Mouse (Mus musculus) T-helper 2 cell (primary cell): ENCODE measurements around the gene Nxph1.

ENCODE experiments used
- in situ Hi-C: fragments of 300-600 bp; cut with MboI, MseI; formaldehyde crosslinking; loops from one replicate; pipeline ENCODE4 v1.15.1; 2025; ENCODE audit warnings: high pct_unique_total_duplicates

Gene Nxph1

DNA sequence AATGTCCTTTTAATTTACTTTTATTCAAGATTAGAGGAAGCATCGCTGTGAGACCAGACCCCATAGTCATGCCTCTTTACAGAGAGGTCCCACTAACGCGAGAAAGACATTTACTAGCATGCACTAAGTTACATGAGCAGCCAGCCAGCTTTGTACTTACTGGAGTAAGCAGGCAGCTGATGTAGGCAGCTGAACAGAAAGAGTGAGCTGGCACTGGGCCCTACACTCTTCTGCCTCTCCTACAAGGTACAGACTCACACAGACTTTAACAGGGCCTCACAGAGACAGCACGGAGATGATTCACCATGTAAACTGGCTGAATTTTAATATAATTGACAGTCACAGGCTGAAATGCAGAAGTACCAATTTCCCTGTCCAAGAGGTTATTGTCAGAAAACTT, 11.6 kb downstream of the Nxph1 start:
- in situ Hi-C loops = no loop called here

DNA sequence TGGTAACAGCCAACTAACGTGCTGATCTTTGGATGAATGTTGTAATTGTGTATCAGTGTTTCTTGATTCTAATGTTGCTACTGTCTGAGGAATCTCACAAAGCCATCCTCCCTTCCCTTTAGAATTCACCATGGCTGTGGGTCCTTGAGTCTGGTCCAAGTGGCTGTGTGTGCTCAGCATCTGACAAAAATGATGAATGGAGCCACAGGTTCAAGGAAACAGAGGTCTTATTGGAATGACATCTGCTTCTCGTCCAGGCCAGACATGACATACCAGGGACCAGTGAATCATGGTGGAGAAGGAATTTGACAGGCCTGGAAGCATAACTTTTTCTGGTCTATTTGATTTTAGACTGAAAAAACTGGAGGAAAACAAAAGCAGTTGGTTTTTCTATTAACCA, 22.3 kb downstream of the Nxph1 start:
- in situ Hi-C loops = no loop called here

DNA sequence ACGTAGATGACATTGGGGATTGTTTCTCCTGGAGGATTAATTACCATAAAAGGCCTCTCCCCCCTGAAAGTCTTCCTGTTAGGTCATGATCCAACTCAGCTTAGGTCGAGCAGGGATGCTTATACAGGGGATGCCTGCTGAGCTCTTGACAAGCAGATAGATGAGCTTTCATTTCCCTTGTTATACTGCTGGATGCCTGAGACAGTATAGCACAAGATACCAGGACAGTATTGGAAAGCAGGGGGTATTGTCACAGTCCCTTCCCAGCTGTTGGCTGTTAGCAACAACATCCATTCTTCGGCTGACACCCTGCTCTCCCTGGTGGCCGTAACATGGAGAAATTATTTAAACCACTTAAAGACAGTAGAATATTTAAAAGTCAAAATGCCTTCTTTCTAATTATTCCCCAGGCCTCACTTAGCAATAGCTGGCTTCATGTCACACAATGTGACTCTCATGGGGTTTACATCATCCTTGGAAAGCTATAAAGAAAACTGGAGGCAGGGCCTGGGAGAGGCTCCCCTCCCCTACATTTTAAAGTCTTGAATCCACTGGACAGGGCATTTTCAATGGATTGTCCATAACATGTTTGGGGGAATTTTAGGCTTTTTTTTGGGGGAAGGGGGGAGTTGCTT, 31.1 kb downstream of the Nxph1 start:
- in situ Hi-C loops = no loop called here

DNA sequence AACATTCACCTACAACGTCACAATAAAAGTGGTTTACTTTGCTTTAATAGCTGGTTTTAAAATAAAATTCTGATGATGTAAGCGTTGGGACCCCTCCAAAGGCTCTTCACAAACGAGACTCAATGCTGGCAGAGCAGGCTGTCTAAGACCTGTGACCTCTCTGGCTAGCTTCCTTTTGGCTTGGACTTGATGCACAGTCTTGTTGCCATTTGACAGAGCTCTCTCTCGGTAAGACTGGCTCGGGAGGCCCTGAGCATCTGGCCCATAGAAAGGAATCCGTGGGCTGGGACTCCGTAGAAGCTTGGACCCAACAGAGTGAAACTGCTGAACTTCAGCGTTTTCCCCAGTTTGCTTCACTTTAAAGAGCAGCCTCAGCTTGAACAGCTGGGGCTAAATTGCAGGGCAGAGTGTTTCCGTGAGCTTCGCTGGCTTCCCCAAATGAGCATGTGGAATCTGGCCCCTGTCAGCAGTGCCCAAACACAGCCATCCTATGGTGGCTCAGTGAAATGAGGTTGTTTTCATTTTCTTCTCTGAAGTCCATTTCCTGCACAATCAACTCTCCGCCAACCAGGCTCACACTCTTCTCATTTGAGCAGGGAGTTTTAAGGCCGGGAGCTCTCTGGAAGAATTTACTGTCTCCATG, 48.2 kb downstream of the Nxph1 start:
- in situ Hi-C loops = no loop called here

DNA sequence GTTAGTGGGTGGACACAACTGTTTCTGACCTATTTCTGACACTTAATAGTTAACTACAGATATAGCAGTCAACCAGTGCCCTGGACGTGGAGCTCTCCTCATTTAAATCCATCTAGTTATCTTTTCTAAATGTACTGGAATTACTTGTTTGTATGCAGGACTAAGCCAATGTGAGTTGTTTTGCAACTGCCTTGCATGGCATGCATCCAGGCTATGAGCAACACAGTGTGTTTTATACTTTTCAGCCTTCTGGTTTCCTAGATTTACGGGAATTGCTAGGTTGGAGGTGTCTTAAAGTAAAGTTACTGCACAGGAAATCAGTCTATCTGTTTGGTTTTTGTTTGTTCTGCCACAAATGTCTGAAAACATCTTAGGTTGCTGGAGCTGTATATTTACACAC, 49.1 kb downstream of the Nxph1 start:
- in situ Hi-C loops = no loop called here

DNA sequence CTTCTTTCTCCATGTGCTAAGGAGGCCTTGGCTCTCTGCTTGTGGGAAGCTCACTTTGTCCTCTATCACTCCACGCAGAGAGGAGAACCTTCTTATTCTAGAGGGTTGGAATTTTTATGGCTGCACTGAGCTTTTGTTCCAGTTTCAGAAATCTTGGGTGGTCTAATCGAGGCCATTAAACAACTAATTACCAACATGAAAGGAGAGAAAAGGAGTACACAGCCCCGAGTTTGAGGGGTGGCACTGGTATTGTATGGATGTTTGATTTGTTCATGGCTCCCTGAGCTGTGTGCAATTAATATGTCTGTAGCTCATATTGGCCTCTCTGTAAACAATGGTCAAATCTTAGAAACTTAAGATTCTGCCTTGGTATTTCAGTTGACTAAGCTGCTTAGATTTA, 54.5 kb downstream of the Nxph1 start:
- in situ Hi-C loops = no loop called here

DNA sequence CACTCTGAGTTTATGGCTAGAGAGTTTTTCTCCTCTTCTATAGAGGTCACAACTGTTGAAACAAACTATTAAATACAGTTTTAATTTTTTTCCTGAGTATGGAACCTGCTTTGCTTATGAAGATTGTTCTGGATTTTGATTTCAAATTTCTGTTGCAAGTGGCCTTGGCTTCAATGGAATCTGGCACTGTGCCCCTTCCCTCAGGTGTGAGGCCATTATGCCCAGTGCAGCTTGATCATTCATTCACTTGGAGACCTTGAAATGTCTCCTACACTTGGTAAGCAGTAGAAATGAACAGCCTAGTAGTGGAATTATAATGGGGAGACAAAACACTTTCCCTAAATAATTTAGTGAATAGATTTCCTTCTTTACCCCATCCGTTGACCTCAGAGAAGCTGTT, 78.4 kb downstream of the Nxph1 start:
- in situ Hi-C loops = no loop called here

DNA sequence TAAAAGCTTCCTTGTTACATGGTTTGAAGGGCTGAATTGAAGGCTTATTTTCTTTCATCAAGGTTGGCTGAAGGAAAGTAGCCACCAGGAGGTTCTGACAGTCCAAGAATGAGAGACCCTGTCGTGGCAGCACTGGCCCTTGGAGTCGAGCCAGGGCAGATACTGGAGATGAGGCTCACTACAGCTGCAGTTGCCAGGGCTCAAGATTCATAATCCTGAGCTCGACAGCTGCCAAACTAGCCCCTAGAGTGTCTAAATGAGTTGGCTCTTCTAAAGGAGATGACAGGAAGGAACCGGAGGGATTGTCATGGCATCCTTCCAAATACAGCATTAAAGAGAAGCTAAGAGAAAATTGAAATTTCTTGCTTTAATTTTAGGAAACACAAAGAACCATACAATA, 78.9 kb downstream of the Nxph1 start:
- in situ Hi-C loops = no loop called here

DNA sequence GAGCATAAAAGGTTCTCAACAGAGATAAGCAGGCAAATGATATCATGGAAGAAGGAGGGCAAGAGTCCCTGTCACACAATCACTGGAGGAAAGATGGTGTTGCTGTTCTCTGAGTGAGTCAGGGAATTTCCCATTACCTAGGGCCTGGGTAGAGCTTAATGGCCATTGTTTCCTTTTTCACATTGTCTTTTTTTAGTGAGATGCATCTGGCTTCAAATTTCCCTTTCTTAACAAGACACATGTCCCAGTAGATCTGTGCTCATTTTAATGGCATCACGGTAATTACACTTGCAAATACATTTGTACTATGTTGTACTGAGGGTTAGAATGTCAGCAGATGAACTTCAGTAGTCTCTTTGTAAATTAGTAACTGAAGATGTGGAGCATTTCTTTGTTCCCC, 80.3 kb downstream of the Nxph1 start:
- in situ Hi-C loops = no loop called here

DNA sequence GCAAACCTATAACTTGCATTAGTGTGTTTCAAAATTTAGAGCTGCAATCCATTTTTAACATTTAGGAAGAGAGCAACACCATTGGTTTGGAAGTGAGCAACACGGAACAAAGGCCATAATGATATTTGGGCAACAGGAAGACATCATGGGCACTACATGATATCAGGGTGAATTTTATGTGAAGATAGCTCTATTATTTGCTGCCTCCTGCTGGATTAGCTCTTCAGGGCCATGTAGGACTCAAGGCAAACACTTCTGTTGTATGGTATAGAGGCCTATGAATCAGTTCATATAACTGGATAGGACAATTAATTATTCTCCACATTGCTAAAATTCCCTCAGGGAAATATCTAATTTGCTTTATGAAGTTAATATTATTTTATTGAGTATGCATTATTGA, 91.1 kb downstream of the Nxph1 start:
- in situ Hi-C loops = no loop called here

DNA sequence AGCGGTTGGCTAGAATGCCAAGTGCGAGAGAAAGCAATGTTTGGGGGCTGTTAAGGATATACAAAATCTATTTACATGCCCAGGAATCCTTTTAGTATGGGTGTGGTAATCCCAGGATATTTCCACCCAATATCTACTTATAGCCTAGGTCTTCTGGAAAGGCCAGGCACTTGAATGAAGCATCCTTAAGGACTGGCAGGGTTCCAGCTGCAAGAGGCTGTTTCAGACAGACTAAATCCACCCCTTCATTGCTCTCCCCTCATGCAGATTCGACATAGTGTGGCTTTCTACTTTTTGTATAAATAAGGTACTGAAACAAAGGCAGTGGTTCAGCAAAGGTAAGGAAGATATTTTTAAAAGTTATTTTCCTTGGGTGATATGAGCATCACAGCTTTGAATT, 92.8 kb downstream of the Nxph1 start:
- in situ Hi-C loops = no loop called here

DNA sequence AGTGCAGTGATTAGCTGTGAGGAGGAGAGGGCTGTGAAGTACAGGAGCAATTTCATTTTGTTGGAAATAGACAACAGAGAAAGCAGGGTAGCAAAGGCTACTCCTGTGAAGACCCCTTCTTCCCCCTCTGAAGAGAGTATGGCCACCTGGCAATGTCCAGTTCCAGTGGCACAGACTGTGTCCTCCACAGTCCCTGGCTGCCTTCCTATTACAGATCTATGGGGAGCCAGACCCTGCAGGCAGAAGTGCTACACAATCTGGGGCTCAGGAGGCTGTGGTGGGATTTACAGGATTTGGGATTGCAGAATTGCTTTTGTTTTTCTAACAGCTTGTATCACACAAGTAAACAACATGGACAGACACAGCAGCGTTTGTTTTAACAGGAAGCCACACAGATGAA, 94.2 kb downstream of the Nxph1 start:
- in situ Hi-C loops = no loop called here

DNA sequence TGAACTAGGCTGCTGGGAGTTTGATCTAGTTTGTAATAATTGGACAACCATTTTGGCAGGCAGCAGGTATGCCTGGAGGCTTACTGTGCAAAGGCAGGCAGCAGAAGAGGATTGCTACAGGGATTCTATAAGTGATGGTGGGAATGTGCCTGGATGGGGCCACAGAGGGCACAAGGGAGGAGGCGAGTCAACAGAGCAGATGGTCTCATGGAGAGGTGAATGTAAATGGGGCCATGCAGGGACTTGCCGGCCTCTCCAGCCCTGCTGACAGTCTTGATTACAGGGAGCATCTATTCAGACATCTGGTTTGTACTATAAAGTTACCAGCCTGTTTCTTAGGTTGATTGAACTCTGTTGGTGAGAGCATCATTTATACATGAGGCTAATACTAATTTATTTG, 98.6 kb downstream of the Nxph1 start:
- in situ Hi-C loops = no loop called here

DNA sequence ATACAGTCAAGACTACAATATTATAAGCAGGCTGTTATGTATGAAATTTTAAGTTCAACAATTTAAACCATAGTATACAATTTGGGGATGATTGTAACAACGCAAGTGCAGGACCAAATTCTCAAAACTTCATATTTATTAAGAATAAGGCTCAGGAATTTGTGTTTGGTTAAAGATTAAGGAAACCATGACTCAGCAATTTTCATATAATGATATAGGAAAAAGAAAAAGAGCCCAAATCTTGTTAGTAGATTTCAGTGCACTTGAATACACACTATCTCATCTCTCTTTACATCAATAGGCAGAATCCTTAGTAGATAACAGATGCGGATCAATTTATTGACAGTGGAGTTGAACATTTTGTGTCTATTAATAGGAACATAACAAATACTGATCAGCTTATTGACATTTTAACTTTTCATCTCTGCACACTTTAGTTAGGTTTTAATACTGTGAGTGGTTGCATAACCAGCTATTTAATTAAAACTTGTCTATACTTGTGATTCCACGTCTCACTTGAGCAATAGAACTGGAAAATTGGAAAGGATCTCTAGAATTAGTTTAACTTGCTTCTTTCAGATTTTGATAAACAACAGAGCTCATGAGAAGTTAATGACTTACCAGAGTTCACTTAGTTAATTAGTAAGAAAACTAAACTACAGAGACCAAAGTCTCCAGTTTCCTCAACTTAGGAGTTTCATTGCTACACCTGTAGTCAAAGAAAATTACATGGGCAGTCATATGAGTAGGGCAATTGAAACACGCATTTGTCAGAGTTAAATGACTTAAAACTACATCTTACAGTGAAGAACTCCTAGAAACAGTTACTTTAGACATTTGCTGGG, 113.3 kb downstream of the Nxph1 start:
- in situ Hi-C loops = no loop called here

DNA sequence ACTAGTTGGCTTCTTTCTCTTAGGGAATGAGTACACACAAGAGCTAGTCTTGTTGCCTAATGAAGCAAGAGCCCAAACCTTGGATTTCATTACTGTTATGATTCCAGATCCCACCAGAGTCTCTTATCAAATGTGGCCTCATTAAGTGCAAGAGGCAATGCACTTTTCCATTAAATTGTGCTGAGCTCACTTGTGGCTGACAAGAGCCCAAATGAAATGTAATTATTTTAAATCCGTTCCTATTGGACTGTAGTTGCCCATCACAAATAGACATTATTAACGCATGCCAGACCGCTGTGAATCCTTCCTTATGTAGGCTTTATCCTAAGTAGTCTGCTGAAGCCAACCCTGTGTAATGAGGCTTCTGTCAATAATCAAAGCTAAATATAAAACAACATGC, 118.2 kb downstream of the Nxph1 start:
- in situ Hi-C loops = no loop called here

DNA sequence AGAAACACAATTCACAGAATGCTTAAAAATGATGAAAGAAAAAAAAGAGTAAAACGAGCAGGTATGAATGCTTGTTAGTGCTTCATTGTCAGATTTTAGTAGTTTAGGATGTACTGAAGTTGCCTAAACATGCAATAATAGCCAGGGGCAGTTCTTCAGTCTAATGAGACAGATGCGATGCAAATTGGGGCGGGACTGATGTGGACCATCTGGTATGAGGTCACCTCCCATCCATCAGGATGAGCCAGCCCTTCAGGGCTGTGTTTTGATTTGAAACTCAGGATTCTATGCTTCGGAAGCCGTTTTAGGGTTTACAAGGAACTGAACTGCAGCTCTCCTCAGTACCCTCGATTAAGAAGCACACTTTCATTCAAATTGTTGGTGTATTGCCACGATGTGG, 121.7 kb downstream of the Nxph1 start:
- in situ Hi-C loops = no loop called here

DNA sequence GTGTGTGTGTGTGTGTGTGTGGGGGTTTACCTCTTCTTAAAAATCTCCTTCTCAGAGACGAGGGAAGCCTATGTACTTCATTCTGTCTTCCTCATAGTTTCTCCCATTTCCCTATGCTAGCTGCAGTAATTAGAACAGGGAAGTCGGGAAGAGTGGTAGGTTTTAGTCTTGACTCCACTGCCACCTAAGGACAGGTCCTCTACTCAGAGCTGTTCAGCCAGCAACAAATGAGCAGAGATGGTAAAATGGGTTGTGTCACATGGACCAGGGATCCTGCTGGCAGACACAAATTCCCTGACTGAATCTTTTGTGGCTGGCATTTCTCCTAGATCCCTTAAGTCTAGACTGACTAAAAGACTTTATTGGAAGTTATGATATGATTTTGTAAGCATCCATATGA, 128.2 kb downstream of the Nxph1 start:
- in situ Hi-C loops = loop anchor here (5.0 kb wide), 1 partner anchor 36 kb away; no protein-coding TSS in a partner anchor

DNA sequence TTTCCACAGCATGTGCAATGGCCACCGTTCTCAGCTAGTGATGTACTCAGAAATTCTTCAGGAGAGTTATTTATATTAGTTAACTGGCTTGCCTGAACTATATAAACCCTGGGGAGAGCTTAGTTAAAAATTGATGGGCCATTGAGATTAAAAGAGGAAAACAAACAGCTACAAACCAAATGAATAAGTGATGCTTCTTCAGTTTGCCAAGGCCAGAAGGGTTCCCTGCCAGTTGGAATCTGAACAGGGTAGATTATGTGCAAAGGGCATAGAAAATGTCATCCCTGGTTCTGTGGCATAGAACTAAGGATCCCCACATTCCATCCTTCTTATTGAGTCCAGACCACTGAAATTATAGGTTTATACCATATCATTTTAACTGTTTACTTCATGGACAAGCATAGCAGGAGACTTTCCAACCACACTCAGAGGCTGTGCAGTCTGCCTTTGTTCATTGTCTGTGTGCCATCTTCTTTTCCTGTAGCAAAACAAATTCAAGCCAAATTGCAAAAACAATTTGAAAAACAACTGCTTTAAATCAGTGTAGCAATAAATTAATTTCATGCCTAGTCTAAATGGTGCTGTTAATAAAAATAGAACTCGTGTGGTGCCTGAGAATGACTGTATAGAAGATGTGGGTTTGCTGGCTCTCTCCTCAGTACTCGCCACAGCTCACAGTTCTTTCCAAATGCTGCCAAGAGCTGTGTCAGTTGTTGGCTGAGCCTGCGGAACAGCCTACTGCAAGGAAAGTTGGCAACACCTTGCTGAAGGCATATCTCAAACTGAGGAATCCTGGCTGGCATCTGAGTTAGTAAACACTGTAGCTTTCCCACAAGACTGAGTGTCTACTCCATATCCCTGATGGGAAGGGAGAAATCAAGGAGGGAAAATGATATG, 129.8 kb downstream of the Nxph1 start:
- in situ Hi-C loops = loop anchor here (5.0 kb wide), 1 partner anchor 34 kb away; no protein-coding TSS in a partner anchor

DNA sequence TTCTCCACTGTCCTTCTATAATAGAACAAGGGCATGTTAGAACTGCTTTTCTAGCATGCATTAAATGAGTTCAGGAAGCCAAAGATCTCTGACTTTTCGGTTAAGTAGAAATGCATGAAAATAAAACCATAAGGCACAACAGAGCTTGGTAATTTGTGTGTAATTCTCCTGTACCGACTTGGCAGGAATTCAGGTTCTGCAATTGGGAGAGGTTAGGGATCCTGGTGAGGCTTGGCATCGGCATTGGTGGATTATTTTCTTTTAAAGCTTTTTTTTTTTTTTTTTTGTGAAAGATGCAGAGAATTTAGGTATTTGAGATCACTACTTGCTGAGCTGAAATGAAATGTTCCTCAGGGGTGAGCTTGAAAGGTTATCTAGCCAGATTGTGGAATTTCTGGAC, 135.6 kb downstream of the Nxph1 start:
- in situ Hi-C loops = no loop called here

DNA sequence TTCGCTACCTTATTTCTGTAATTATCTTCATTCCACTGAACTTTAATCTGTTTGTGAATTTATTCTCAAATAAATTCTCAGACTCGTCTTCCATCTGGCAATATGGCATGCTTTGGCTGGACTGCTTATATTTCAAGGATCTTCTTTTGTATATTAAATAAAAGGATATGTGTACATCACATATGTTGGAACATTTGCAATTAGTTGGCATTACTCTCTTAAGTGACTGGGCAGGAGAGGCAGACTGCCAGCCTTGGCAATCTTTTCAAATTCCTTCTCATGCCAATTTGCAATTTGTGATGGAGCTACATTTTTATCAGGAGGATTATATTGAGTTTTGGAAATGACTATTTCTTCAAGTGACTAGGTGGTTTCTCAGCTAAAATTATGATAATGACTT, 149.1 kb downstream of the Nxph1 start:
- in situ Hi-C loops = no loop called here

DNA sequence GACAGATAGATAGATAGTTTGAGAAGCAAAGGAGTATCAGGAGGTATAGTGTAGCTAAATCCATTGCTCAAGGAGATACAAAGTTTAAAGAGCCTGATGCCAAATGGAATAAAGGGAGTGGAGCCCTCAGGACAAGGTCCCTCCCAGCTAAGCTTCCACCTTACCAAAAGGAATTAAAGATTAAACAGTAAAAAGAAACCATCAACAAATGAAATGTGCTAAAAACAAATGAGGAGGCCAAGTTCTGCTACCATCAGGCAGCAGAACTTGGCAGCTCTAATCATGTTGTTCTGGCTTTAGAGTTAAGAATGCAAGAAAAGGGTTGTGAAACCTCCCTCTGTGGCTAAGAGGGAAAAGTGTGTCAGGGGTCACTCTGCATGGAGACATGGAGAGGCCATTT, 159.1 kb downstream of the Nxph1 start:
- in situ Hi-C loops = no loop called here

DNA sequence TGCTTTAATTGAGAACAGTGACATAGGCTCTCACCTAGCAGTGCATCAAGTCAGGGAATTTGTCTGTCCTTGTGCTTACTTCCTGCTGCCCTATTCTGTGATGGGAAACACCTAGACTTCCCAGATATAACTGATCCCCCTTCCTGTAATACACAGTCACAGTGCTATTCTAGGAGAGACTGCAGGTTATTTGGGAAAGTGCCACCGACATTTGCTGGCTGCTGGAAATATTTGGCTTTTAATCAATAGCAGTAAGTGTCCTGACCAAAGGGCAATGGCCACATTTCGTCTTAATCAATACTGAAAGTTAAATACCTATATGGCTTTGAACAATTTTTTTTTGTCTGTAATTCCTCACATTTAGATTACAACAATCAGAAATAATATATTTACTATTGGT, 170.9 kb downstream of the Nxph1 start:
- in situ Hi-C loops = no loop called here
